Mouse (Mus musculus) CD4-positive, CD25-positive, alpha-beta regulatory T cell, adult 4 months (primary cell): ENCODE measurements around the gene Col11a2. TPM values are rescaled to one million over a fixed set of nuclear protein-coding genes. Genes with fewer than 3 reads are reported as not detected.
"Not testable (repeated sequence)": the region's sequence is repeated elsewhere in the genome, so short reads cannot be mapped to it uniquely, and the experiment has no call there.

Experiments
- ATAC-seq: one replicate; pipeline ENCODE4 v1.8.0; 2017
- polyA plus RNA-seq, 2 experiments: library from polyadenylated mRNA; unstranded; fragments of 100-300 nt; shearing (Covaris generic); gene quantifications; one replicate each; pipeline ENCODE4 v1.2.1; 2017

Gene Col11a2
- under 1 TPM; 0.15 to 0.42 TPM for polyA plus RNA-seq

DNA sequence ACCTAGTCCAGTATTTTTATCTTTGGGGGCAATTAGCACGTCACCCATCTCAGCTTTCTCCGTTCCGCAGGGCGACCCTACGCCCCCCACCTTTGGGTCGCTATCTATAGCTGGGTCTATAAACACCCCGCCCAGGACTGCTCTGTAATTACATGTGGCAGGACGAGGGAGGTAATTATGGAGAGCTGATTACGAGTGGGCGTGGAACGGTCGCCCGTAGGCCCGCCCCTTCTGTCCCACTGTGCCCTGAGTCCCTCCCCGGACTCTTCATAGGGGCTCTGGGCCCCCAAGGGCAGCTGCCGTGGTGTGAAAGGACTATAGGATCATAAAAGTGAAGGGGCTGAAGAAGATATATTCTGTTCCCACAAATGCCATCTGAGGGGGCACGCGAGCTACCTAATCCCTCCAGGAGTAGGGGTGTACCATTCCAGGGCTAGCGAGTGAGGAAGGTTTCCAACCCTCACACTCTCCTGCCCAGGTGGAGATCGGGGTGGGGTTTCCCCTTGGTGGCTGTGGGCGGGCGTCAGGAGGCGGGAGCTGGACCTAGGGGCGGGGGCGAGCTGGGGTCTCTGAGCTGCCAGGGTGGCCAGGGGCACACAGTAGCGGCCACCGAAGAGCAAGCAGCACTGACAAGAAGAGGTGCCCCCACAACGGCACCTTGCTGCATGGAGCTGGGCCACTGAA, at the start of gene Col11a2:
Col11a2 (plus strand) TSS at position 560 of the 684 bp plus-strand sequence.
- ATAC-seq = no peak

DNA sequence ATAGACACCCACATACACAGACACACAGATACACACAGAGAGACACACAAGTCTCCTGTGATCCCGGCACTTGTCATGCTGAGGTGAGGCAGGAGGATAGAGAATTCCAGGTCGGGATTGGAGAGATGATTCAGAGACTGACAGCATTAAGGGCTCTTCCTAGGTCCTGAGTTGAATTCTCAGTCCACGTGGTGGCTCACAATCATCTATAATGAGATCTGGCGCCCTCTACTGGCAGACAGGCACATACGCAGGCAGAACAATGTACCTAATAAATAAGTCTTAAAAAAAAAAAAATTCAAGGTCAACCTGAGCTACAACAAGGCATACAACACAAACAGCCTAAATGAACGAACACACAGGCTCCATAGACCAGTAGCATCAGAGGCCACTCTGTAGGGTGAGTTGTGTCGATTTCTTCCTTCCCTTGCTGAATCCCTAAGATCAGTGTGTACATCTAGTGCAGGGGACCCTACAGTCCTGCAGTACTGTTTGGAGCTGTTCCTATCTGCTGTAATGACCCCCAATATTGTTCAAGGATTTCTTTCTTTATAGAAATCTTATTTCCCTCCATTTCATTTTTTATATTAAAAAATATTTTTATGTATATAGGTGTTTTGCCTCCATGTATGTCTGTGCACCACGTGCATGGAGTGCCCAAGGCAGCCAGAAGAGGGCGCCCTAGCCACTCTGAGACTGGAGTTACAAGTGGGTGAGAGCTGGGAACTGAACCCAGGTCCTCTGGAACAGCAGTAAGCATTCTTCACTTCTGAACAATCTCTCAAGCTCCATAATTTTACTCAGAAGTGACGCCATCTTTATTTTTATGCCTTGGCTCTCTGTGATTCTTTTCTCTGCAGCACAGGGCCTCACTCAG, 47.2 kb upstream of the Col11a2 start:
- ATAC-seq = peak; percentile 61

DNA sequence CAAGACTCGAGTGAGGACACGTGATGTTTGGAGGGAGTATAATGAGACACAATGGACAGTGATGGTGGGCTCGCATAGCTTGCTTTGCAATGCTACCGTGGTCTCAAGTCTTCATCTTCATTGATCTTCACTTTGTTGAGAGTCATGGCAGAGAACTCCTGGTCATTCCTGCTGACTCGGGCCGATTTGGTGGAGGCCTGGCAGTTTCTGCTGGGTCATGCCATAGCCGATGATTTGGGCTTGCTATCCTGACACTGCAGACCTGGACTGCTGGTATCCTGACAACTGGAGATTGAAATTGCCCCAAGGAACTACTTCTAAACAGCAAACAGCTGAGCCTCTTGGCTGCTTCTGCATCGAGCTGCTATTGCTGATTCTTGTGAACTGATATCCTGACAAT, 44.3 kb upstream of the Col11a2 start:
- ATAC-seq = no peak

DNA sequence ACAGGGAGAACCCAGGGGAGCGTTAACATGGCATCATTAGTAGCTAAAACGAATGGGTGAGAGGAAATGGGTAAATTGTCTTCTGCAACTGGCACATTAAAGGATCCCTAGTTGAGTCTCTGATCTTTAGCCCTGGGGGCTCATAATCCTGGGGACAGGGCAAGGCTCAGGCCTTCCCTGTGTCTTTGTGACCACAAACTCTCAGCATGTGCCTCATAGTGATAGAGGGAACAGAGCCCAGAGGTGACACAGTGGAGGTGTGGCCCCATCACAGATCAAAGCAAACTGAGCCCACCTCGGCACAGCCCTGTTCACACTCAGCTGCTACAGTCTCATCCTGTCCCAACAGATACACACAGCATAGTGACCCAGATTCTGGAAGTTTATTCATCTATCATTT, 43.6 kb upstream of the Col11a2 start:
- ATAC-seq = no peak

DNA sequence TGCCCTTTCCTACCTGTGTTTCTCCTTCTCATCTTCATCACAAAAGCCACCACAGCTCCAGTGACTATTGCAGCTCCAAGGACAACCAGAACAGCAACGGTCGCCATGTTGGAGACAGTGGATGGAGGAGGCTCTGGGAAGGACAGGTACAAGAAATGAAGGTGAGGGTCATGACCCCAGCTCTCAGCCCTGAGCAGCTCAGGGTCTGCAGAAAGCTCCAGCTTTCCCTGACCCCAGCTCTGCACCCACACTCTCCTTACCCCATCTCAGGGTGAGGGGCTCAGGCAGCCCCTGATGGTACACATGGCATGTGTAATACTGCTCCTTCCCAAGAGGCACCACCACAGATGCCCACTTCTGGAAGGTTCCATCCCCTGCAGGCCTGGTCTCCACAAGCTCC, 42.2 kb upstream of the Col11a2 start:
- ATAC-seq = not testable (repeated sequence)

DNA sequence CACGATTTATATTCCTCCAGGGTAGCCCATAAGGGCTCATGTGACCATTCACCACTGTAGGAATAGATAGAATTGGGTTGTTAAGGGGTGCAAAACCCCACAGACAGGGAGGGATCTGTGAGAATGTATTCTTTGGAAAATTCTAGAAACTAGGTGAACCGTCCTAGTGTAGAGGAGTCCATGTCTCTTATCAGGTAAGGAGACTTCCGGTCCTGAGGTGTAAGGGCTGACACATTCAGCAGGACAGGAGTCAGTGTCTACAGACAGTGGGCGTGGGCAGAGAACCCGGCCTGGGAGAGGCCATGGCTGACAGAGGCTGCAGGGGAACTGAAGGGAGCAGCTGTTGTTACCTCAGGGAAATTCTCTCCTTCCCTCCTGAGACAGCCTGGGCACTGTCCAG, 40.5 kb upstream of the Col11a2 start:
- peak; percentile 7 for ATAC-seq

DNA sequence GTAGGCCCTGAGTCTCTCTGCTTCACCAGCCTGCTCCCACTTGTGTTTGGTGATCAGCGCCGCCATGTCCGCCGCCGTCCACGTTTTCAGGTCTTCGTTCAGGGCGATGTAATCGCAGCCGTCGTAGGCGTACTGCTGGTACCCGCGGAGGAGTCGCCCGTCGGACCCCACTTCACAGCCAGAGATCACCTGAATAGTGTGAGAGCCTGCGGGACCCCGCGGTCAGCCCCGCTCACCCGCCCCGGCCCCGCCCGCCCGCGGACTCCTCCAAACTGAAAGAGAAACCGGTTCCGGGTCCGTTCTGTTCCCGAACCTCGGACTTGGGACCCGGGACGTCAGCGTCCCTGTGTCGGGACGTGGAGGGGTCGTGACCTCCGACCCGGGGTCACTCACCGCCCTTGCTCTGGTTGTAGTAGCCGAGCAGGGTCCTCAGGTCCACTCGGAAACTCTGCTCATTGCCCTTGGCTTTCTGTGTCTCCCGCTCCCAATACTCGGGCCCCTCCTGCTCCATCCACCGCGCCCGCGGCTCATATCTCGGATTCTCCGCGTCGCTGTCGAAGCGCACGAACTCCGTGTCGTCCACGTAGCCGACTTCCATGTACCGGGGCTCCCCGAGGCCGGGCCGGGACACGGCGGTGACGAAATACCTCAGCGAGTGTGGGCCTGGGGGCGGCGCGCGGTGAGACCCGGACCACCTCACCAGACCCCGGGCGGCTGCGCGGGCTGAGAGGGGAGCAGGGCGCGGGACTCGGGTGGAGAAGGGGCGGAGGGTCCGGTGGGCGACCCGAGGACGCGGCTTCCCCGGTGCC, 39.7 kb upstream of the Col11a2 start:
- ATAC-seq = peak; percentile 2

DNA sequence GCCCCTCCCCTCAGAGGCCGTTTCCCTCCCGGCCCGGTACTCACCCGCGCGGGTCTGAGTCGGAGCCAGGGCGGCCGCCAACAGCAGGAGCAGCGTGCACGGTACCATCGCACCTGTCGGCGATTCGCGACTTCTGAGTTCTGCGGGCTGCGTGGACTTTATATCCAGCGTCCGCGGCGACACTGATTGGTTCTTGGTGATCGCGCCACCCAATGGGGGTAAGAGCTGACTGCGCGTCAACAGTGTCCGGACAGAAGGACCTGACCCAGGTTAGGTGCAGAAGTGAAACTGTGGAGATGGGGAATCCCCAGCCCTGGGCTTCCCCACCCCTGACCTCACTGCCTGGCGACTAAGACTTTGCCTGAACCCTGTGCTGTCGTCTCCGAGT, 39.1 kb upstream of the Col11a2 start, which contains the start of gene H2-K1:
H2-K1 (minus strand) TSS at position 198 of the 388 bp plus-strand sequence.
- ATAC-seq = peak; percentile 91

DNA sequence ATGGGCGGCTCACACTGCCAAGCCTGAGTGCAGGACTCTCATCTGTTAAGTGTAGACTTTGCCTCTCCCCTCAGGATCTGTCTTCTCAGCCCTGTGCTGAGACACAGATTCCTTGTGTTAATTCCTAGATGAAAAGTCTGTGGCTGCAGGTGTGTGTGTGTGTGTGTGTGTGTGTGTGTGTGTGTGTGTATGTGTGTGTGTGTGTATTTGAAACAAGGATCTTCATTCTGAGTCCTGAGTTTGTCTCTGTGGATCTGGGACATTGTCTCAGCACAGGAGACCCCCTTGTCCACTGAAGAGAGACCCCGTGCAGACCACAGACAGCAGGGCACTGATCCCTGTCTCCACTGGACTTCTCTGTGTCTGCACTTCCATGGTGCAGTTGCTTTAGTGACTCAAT, 38.4 kb upstream of the Col11a2 start:
- not testable (repeated sequence) for ATAC-seq

DNA sequence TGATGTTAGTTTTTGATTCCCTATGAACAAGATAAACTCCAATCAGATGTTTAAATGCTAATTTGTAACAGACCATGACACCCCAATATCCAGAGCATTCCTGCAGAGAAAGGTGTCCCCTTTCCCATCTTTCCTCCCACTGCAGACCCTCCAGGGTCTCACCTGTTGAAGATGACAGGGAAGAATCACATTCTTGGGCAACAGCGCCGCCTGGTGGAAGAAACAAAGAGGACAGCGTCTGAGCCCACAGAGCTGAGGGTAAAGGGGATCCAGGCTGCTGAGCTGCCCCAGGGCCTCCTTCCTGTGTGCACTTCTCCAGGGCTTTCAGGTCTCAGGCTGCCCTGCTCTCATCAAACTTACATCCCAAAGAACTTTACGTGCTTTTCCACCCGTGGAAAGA, 35.8 kb upstream of the Col11a2 start:
- ATAC-seq = no peak

DNA sequence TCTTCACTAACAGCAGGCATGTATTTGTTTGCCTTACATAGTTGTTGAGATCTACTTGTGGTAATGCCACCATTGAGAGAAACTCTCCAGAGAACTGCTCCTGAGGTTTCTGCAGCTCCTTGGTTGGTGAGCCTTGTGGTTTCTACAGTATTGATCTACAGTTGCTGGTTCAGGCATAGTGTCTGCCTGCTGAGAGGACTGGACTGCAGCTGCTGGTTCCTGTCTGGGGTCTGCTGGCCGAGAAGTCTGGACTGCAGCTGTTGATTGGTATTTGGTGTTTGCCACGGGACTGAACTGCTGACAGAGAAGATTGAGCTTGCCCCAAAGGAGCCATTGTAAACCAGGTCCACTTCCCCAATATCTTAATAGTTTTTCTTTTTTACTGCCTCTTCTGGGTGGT, 32.7 kb upstream of the Col11a2 start:
- ATAC-seq = no peak

DNA sequence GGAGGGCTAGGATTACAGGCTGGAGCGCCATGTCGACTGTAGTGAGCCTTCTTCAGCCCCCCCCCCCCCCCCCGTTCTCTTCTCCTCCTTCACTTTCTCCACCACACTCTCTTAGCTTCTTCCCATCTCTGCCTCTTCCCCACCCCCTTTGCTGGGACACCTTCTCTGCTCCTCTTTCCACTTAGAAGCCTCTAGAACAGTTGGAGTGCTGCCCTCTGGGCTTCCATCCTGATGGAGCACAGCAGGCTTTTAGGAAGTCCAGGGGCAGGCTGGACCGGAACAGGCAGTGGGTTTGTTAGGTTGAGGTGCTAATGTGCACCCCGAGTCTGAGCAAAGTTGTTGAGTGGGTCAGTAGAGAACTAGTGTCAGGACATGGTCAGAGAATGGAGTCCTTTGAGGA, 29.1 kb upstream of the Col11a2 start:
- ATAC-seq = no peak

DNA sequence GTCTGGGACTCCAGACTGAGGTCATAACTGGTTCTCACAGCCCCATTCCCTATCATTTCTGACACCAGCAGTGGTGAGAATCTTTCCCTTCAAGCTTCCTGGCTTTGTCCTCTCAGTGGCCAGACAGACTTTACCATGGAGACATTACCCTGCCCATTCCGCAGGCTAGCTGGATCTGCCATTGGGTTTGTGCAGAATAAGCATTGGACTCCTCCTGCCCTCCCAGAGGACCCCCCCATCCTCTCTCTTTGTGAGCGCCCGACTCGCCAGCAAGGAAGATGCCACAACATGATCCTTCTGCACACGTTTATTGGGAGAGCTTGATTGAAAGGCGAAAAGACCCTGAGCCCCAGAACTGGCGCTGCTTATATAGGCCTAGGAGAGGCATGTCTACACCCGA, 25.8 kb upstream of the Col11a2 start:
- no peak for ATAC-seq

DNA sequence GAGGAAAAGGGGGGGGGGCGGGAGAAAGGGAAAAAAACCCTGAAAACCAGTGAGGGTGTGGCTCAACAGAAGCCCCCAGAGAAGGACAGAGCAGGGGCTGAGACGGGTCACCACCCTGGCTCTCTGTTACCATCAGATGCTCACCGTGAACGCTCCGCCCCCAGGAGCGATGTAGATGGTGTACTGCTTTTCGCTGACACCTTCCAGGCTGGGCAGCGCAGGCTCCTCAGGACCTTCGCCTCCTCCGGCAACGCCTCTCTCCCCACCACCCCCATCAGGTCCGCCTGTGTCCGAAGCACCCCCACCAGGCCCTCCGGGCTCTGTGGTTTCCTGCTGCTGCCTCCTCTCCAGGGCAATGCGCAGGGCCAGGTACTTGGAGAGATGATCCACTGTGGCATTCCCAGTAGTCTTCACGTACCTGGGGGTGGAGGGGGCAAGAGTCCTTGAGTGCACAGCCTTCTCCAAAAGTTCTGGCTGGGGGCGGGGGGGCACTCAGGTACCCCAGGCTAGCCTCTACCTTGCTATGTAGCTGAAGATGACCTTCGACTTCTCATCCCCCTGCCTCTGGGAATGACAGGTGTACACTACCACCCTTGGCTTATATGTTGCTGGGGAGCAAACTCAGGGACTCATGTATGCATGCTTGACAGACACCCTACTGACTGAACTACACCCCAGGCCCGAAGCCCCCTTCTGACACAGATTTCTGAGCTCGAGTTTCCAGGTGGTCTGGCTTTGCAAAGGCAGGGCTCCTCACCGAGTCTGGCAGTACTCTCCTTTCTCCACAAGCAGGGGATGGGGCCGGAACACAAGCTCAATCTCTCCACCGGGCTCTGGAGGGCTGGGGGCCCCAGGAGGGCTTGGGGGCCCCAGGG, 17.5 kb upstream of the Col11a2 start:
- ATAC-seq = no peak

DNA sequence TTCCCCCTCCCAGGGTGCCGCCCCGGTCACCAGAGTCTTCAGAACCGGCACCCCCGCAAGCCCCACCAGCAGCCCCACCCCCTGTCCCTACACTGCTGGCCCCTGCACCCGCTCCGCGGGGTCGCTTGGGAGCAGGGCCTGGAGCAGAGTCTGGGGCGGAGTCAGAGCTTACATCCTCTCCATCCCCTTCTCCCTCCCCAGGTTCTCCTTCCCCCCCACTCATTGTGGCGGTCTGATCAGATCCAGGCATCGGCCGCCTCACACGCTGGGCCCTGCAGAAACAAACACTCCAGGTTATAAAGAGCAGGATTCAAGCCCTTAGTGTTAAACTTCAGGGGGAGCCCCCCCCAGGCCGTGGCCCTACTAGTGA, 16.8 kb upstream of the Col11a2 start:
- ATAC-seq = no peak

DNA sequence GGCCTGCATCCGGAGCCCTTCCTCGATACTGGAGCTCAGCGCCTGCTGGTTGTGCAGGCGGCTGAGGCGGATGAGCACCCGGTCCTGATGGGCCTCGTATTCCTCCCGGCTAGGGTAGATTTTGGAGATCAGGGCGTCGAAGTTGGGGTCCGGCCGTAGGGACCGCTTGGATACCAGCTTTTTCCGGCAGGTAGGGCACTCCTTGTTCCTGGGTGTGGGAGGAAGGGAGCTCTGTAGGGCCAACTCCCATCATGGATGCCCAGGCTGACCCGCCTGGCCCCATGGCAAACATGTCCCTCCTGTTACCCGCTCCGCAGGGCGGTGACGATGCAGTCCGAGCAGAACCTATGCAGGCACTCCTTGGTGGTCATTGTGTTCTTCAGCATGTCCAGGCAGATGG, 16.2 kb upstream of the Col11a2 start:
- ATAC-seq = no peak

DNA sequence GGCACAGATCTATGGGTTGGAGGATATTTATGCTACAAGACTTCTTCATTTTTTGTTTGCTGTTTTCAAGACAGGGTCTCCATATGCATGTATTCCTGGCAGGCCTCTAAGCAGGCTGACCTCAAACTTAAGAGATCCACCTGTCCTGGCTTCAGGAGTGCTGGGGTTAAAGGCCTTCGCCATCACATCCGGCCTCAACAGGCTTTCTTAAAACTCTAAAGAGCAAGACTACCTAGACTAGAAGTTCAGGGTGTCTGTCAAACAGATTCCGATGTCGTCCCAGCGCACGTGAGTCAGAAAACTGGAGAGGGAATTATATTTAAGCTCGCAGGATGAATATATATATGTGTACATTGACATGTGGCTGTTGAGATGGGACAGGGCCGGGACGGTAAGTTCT, 15.6 kb upstream of the Col11a2 start:
- ATAC-seq = no peak

DNA sequence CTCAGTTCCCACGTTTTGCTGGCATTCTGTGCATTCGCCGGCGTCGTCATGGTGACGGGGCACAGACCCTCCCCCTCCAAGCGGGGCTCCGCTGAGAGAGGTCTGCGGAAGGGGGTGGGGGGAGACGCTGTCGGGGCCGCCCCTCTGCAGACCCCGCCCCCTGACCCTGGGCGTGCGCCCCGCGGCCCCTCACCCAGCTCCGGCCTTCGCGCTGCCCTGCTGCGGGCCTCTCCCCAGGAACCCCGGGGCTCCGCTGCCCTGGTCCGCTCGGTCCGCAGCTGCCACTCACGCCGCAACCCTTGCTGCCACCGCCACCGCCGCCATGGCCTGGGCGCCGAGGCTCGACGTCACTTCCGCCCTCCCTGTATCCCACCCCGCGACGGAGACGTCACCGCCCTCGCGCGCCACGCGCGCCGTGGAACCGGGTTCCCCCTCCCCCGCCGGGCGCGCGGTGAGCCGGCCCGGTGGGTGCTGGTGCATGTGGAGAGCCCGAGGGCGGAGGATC, 14.9 kb upstream of the Col11a2 start, which contains the start of gene Ring1:
Ring1 (minus strand) TSS at position 364 of the 505 bp plus-strand sequence.
- ATAC-seq = peak; percentile 61

DNA sequence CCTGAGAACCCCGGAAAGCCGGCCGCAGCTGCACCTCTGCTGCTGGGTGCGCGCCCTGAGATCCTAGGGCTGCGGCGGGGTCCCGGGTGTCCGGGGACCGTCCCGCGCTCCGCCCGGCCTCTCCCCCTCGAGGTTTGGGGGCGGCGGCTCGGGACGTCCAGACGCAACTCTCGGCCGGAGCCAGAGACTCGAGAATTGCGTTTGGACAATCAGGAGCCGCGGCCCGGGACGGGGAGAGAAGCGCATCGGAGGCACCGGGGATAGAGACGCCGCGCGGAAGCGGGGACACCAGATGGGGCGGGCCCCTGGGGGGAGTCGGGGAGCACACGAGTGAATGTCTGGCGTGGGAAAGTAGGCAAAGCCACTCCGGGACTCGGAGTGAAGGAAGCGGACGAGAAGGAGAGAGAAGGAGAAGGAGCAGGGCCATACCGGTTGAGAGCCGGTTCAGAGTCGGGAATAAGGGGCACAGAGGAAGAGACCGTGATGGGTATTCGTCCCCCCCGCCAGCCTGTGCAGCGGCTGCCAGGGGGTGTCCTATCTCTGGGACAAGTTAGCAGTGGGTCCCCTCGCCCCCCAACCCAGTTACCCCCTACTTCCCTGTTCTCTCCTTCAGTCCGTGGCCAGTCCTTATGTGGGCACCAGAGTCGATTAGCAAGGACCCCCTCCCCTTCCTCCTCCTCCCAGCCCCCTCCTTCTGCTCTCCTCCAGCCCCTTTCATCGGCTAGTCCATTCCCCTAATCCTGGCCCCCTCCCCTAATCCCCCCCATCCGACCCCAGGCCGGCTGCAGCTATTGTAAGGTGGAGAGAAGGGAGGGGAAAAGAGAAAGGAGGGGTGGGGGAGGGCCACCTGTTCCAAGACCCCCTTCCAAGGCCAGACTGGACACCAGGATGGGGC, 14.1 kb upstream of the Col11a2 start:
- ATAC-seq = no peak

DNA sequence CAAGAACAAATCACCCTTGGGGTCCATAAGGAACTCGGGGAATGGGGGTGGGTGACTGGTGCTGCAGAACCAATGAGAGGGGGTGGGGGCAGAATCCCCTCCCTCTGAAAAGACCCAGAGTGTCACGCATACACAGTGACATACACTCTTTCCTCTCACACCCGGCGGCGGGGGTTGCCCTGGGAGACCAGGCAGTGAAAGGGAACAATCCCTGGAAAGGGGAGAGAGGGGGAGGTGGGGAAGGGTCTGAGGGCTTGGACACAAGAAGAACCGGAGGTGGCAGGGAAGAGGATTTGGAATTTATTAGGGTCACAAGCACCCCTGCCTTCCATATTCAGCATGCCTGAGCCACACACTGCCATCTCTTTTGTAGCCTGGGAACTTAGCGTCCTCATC, 13.5 kb upstream of the Col11a2 start:
- ATAC-seq = no peak

DNA sequence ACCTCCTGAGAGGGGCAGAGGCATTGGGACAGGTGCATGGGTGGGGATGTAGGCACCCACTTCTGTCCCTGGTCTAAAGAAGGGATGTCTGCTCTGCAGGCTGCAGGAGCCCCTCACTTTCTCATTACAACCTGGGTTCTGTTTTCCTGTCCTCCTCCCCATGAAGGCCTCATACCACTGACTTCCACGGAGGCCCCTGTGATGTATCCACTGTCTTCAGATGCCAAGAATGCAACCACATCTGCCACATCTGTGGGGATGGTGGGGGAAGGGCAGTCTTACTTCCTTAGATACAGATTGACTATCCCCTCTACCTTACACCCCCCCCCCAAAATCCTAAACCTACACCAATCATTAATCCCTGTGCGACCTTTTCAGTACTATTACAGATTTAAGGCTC, 13.0 kb upstream of the Col11a2 start:
- no peak for ATAC-seq
